Mouse (Mus musculus): ENCODE results near the gene Htr1f. TPM values are rescaled to one million over a fixed set of nuclear protein-coding genes. Genes with fewer than 3 reads are reported as not detected.

Htr1f gene
- polyA plus RNA-seq (2014; fragmentation: Nextera tagmentation; extraction: Ambion mirVana), result not detected in 2 replicates

DNA sequence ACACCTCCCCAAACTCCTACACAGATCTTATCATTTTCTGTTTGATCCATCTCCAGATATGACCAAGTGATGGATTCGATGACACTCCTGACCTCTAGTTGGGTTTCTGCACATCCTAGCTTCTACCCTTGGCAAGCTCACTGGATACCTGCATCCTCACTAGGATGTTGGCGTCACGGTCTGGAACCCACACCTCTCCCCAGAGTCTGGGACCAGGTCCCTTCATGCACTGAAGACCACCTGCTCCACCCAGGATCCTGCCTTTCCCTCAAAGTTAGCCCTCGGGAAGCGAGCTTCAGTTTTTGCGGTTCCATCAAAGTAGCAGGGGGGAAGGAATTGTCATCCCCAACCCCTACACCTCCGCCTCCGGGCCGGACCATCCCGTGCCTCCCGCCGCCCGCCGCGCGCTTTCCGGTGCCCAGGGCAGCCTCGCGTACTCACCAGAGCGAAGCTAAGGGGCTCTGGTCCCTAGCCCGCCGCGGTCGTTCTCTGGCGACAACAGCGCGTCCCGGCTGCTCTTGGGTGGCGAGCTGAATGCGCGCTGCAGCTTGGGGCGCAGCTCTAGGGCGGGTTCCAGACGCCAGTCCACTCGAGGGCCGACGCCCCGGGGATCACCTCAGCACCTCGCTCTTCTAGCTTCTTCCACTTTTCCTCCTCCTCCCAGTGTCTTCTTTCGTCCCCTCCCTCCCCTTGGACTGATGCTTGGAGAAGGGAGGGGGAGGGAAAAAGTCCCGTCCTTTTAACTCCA is at the start of gene Htr1f:
Gene Htr1f, minus strand, starts transcription at position 671 of the 748 bp plus-strand sequence.
- WGBS (ENCODE audit: insufficient replicate concordance), result 4% methylated on average over 41 of the region's 41 CpGs
- peak within 1 kb of the TSS; percentile 12; the same call in 1 of the 2 replicates for H3K9ac ChIP-seq (ENCODE audit: low read depth, low read length)
- 0 out of 2 replicates have a peak, but pooled peaks have one; percentile 42 for ATAC-seq (replicated peaks; ENCODE audit: insufficient number of reproducible peaks, low FRiP score, low TSS enrichment)
- H3K4me3 ChIP-seq (ENCODE audit: low read depth, low read length), result peak within 1 kb of the TSS; percentile 42
- no peaks in the 10 kb centered on the region for H3K9me3 ChIP-seq (replicated peaks; ENCODE audit: control insufficient read depth, low read length)
- peaks cover 19% of the 10 kb centered on the region for H3K27me3 ChIP-seq (ENCODE audit: control insufficient read depth, insufficient read depth, low read length)
- H3K36me3 ChIP-seq (ENCODE audit: control insufficient read depth, insufficient read depth, low read length), result no peaks in the 10 kb centered on the region
- H3K4me1 ChIP-seq (ENCODE audit: control insufficient read depth, insufficient read depth, low read length), result no peaks in the 10 kb centered on the region
- no peak within 1 kb of the TSS for H3K27ac ChIP-seq (ENCODE audit: low read depth, low read length)
- H3K4me2 ChIP-seq, result peak within 1 kb of the TSS; percentile 82

DNA sequence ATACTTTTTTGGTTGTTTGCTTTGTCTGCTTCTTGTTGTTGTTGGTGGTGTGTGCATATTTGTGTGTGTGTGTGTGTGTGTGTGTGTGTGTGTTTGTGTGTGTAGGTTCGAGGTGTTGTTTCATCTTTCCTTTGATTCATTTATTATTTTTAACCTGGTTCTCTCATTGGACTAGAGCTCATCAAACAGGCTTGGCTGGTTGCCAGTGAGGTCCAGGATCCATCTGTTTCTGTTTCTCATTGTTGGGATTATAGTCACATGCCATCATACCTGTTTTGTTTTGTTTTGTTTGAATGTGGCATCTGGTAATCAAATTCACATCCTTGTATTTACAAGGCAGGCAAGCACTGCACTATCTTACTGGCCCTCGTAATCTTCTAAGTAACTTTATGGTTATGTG is 34.1 kb upstream of the Htr1f start:
- no peaks in the 10 kb centered on the region for H3K4me1 ChIP-seq (ENCODE audit: control insufficient read depth, insufficient read depth, low read length)
- no peak for ATAC-seq (replicated peaks; ENCODE audit: insufficient number of reproducible peaks, low FRiP score, low TSS enrichment)
- no peak overlapping the region for H3K4me3 ChIP-seq (ENCODE audit: low read depth, low read length)
- H3K27ac ChIP-seq (ENCODE audit: low read depth, low read length), result no peak overlapping the region
- H3K27me3 ChIP-seq (ENCODE audit: control insufficient read depth, insufficient read depth, low read length), result no peaks in the 10 kb centered on the region
- 50% methylated on average over 2 of the region's 2 CpGs for WGBS (ENCODE audit: insufficient replicate concordance)
- H3K4me2 ChIP-seq, result no peak overlapping the region
- H3K36me3 ChIP-seq (ENCODE audit: control insufficient read depth, insufficient read depth, low read length), result no peaks in the 10 kb centered on the region
- H3K9me3 ChIP-seq (replicated peaks; ENCODE audit: control insufficient read depth, low read length), result no peaks in the 10 kb centered on the region
- no peak overlapping the region for H3K9ac ChIP-seq (ENCODE audit: low read depth, low read length)

GRCm38 (mm10) chr16:65129391-65129790 is 23.7 kb upstream of the Htr1f start:
- WGBS (ENCODE audit: insufficient replicate concordance), result 81% methylated on average over 2 of the region's 2 CpGs
- Histone ChIP-seq H3K4me1 (ENCODE audit: control insufficient read depth, insufficient read depth, low read length) (no peaks in the 10 kb centered on the region), H3K4me3 (ENCODE audit: low read depth, low read length) (no peak overlapping the region), H3K27ac (ENCODE audit: low read depth, low read length) (no peak overlapping the region), H3K9me3 (replicated peaks; ENCODE audit: control insufficient read depth, low read length) (no peaks in the 10 kb centered on the region), H3K36me3 (ENCODE audit: control insufficient read depth, insufficient read depth, low read length) (no peaks in the 10 kb centered on the region), H3K9ac (ENCODE audit: low read depth, low read length) (no peak overlapping the region), H3K4me2 (no peak overlapping the region), H3K27me3 (ENCODE audit: control insufficient read depth, insufficient read depth, low read length) (no peaks in the 10 kb centered on the region)
- no peak for ATAC-seq (replicated peaks; ENCODE audit: insufficient number of reproducible peaks, low FRiP score, low TSS enrichment)

GRCm38 (mm10) chr16:65127846-65128245 is 22.2 kb upstream of the Htr1f start:
- Histone ChIP-seq H3K4me3 (ENCODE audit: low read depth, low read length) (no peak overlapping the region), H3K27me3 (ENCODE audit: control insufficient read depth, insufficient read depth, low read length) (no peaks in the 10 kb centered on the region), H3K4me2 (no peak overlapping the region), H3K9ac (ENCODE audit: low read depth, low read length) (no peak overlapping the region), H3K9me3 (replicated peaks; ENCODE audit: control insufficient read depth, low read length) (no peaks in the 10 kb centered on the region), H3K36me3 (ENCODE audit: control insufficient read depth, insufficient read depth, low read length) (no peaks in the 10 kb centered on the region), H3K27ac (ENCODE audit: low read depth, low read length) (no peak overlapping the region), H3K4me1 (ENCODE audit: control insufficient read depth, insufficient read depth, low read length) (no peaks in the 10 kb centered on the region)
- 68% methylated on average over 3 of the region's 3 CpGs for WGBS (ENCODE audit: insufficient replicate concordance)
- no peak for ATAC-seq (replicated peaks; ENCODE audit: insufficient number of reproducible peaks, low FRiP score, low TSS enrichment)

DNA sequence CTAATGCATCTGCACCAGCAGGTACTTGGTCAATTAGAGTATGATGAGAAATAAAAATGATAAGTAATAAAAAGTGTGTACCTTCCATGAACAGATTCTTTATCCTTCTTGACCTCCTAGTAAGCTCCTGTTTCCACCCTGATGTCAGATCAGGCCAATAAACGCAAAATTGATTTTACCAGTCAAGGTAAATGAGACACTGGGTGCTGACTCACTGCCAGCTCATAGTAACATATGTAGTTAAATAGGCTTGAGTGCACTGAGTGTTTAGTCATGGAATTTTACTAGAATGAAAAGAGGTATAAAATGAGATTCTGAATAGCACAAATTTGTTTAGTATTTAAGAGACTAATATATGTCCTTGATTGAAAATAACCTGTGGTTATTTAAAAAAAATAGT is 6.6 kb upstream of the Htr1f start:
- no peaks in the 10 kb centered on the region for H3K4me1 ChIP-seq (ENCODE audit: control insufficient read depth, insufficient read depth, low read length)
- H3K9me3 ChIP-seq (replicated peaks; ENCODE audit: control insufficient read depth, low read length), result no peaks in the 10 kb centered on the region
- H3K4me3 ChIP-seq (ENCODE audit: low read depth, low read length), result no peak overlapping the region
- no peaks in the 10 kb centered on the region for H3K27me3 ChIP-seq (ENCODE audit: control insufficient read depth, insufficient read depth, low read length)
- H3K4me2 ChIP-seq, result no peak overlapping the region
- 82% methylated on average over 1 of the region's 1 CpGs for WGBS (ENCODE audit: insufficient replicate concordance)
- no peak for ATAC-seq (replicated peaks; ENCODE audit: insufficient number of reproducible peaks, low FRiP score, low TSS enrichment)
- H3K36me3 ChIP-seq (ENCODE audit: control insufficient read depth, insufficient read depth, low read length), result no peaks in the 10 kb centered on the region
- H3K9ac ChIP-seq (ENCODE audit: low read depth, low read length), result no peak overlapping the region
- no peak overlapping the region for H3K27ac ChIP-seq (ENCODE audit: low read depth, low read length)

- H3K4me2 ChIP-seq, result no peak overlapping the region
- H3K9me3 ChIP-seq (replicated peaks; ENCODE audit: control insufficient read depth, low read length), result no peaks in the 10 kb centered on the region
- no peak overlapping the region for H3K4me3 ChIP-seq (ENCODE audit: low read depth, low read length)
- H3K4me1 ChIP-seq (ENCODE audit: control insufficient read depth, insufficient read depth, low read length), result no peaks in the 10 kb centered on the region
- ATAC-seq (replicated peaks; ENCODE audit: insufficient number of reproducible peaks, low FRiP score, low TSS enrichment), result no peak; the same call in 1 of the 2 replicates
- H3K9ac ChIP-seq (ENCODE audit: low read depth, low read length), result no peak overlapping the region
- 71% methylated on average over 5 of the region's 5 CpGs for WGBS (ENCODE audit: insufficient replicate concordance)
- no peaks in the 10 kb centered on the region for H3K36me3 ChIP-seq (ENCODE audit: control insufficient read depth, insufficient read depth, low read length)
- no peaks in the 10 kb centered on the region for H3K27me3 ChIP-seq (ENCODE audit: control insufficient read depth, insufficient read depth, low read length)
- no peak overlapping the region for H3K27ac ChIP-seq (ENCODE audit: low read depth, low read length)
Measured at GRCm38 (mm10) chr16:65093552-65093951, 12.1 kb downstream of the Htr1f start.

DNA sequence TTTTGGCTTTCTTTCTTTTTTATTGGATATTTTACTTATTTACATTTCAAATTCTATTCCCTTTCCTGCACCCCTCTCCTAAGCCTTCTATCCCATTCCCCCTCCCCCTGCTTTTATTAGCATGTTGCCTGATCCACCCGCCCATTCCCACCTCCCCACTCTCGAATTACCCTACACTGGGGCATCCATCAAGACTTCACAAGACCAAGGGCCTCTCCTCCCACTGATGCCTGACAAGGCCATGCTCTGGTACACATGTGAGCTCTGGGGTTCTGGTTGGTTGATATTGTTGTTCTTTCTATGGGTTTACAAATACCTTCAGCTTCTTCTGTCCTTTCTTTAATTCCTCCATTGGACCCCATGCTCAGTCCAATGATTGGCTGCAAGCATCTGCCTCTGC is 22.2 kb downstream of the Htr1f start:
- no peak for ATAC-seq (replicated peaks; ENCODE audit: insufficient number of reproducible peaks, low FRiP score, low TSS enrichment)
- 43% methylated on average over 2 of the region's 2 CpGs for WGBS (ENCODE audit: insufficient replicate concordance)
- Histone ChIP-seq H3K4me2 (no peak overlapping the region), H3K9ac (ENCODE audit: low read depth, low read length) (no peak overlapping the region), H3K36me3 (ENCODE audit: control insufficient read depth, insufficient read depth, low read length) (no peaks in the 10 kb centered on the region), H3K9me3 (replicated peaks; ENCODE audit: control insufficient read depth, low read length) (no peaks in the 10 kb centered on the region), H3K27ac (ENCODE audit: low read depth, low read length) (no peak overlapping the region), H3K27me3 (ENCODE audit: control insufficient read depth, insufficient read depth, low read length) (no peaks in the 10 kb centered on the region), H3K4me1 (ENCODE audit: control insufficient read depth, insufficient read depth, low read length) (no peaks in the 10 kb centered on the region), H3K4me3 (ENCODE audit: low read depth, low read length) (no peak overlapping the region)

- H3K4me2 ChIP-seq, result no peak overlapping the region
- H3K36me3 ChIP-seq (ENCODE audit: control insufficient read depth, insufficient read depth, low read length), result no peaks in the 10 kb centered on the region
- no peak for ATAC-seq (replicated peaks; ENCODE audit: insufficient number of reproducible peaks, low FRiP score, low TSS enrichment)
- no peaks in the 10 kb centered on the region for H3K27me3 ChIP-seq (ENCODE audit: control insufficient read depth, insufficient read depth, low read length)
- no peak overlapping the region for H3K4me3 ChIP-seq (ENCODE audit: low read depth, low read length)
- H3K4me1 ChIP-seq (ENCODE audit: control insufficient read depth, insufficient read depth, low read length), result no peaks in the 10 kb centered on the region
- whole genome bisulfite sequencing (ENCODE audit: insufficient replicate concordance), result 81% methylated on average over 1 of the region's 1 CpGs
- H3K9ac ChIP-seq (ENCODE audit: low read depth, low read length), result no peak overlapping the region
- no peaks in the 10 kb centered on the region for H3K9me3 ChIP-seq (replicated peaks; ENCODE audit: control insufficient read depth, low read length)
- no peak overlapping the region for H3K27ac ChIP-seq (ENCODE audit: low read depth, low read length)
Measured at GRCm38 (mm10) chr16:65069867-65070266, 35.8 kb downstream of the Htr1f start.

DNA sequence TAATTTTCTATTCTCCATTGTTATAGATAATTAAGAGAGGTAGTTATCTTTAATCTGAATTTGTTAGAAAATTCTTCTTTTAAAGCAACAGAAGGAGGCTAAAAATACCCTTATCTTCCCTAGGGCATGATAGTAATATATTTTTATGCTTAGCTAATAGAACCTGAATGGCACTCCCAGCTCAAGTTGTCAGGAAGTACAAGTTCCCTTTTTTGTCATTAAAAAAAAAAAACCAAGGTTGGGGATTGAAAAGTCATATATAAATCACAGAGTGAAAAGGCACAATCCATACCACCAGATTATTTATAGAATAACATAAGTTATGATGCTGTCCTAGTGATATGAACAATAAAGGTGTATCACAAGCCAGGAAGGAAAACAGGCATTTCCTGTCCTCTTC is 39.4 kb downstream of the Htr1f start:
- Histone ChIP-seq H3K9ac (ENCODE audit: low read depth, low read length) (no peak overlapping the region), H3K36me3 (ENCODE audit: control insufficient read depth, insufficient read depth, low read length) (no peaks in the 10 kb centered on the region), H3K4me2 (no peak overlapping the region), H3K4me1 (ENCODE audit: control insufficient read depth, insufficient read depth, low read length) (no peaks in the 10 kb centered on the region), H3K9me3 (replicated peaks; ENCODE audit: control insufficient read depth, low read length) (no peaks in the 10 kb centered on the region), H3K4me3 (ENCODE audit: low read depth, low read length) (no peak overlapping the region), H3K27ac (ENCODE audit: low read depth, low read length) (no peak overlapping the region), H3K27me3 (ENCODE audit: control insufficient read depth, insufficient read depth, low read length) (no peaks in the 10 kb centered on the region)
- no peak for ATAC-seq (replicated peaks; ENCODE audit: insufficient number of reproducible peaks, low FRiP score, low TSS enrichment)

Measured in heart, embryonic 11.5 days (tissue).